Mouse (Mus musculus) heart, adult 2 months (tissue): ENCODE measurements around the gene Wbp11.

Experiments
- CTCF ChIP-seq: fragments of 200-600 bp; IDR thresholded peaks from 2 replicates; pipeline ENCODE4 v1.8.1; 2022; ENCODE audit warnings: antibody characterized with exemption, mild to moderate bottlenecking, moderate library complexity
- POLR2A ChIP-seq: fragments of 200-500 bp; IDR thresholded peaks from 2 replicates; pipeline ENCODE4 v1.6.1; 2011; ENCODE audit warnings: mild to moderate bottlenecking, low read depth, low read length, control low read depth; ENCODE audit not compliant: insufficient read depth

- no peak for TF ChIP-seq CTCF
- TF ChIP-seq POLR2A, result no peak
Measured at GRCm38 (mm10) chr6:136804705-136805408, 23.2 kb downstream of the Wbp11 start.
